Mouse (Mus musculus) ES-E14 (cell line): Measurements from ENCODE around the gene Sctr. TPM values are rescaled to one million over a fixed set of nuclear protein-coding genes. Genes with fewer than 3 reads are reported as not detected.

Source experiments
- DNase-seq: peaks from one replicate; pipeline ENCODE4 v3.0.0-alpha.2; 2013; ENCODE audit warnings: low read depth, low spot score
- H3K27ac ChIP-seq: 2 replicates; pipeline ENCODE4 v1.5.1; 2012; ENCODE audit warnings: low read depth, mild to moderate bottlenecking, low read length, moderate library complexity, mixed read lengths; ENCODE audit not compliant: poor library complexity, insufficient read depth, severe bottlenecking
- H3K36me3 ChIP-seq: 2 replicates; pipeline ENCODE4 v1.6.1; 2012; ENCODE audit warnings: mild to moderate bottlenecking, low read length, moderate library complexity, mixed read lengths; ENCODE audit not compliant: control insufficient read depth, poor library complexity, insufficient read depth, severe bottlenecking
- H3K4me1 ChIP-seq, 2 experiments: fragments of 150-350 bp in 1 of 2; sonication (generic) in 1 of 2; 2 replicates each; pipeline ENCODE4 v1.6.1; 2012; ENCODE audit warnings: low read length in 2 of 2, mild to moderate bottlenecking in 1 of 2, mixed read lengths in 1 of 2; ENCODE audit not compliant: control insufficient read depth in 2 of 2, insufficient read depth in 2 of 2, poor library complexity in 1 of 2
- H3K4me3 ChIP-seq, 2 experiments: fragments of 150-350 bp in 1 of 2; sonication (generic) in 1 of 2; 2 replicates each; pipeline ENCODE4 v1.5.1; 2012; ENCODE audit warnings: low read length in 2 of 2, low read depth in 1 of 2, mild to moderate bottlenecking in 1 of 2, mixed read lengths in 1 of 2; ENCODE audit not compliant: insufficient read depth in 1 of 2, poor library complexity in 1 of 2, severe bottlenecking in 1 of 2
- H3K9ac ChIP-seq: 2 replicates; pipeline ENCODE4 v1.6.1; 2012; ENCODE audit warnings: low read depth, mild to moderate bottlenecking, low read length, mixed read lengths; ENCODE audit not compliant: poor library complexity, insufficient read depth, severe bottlenecking
- H3K9me3 ChIP-seq: fragments of 150-350 bp; sonication (generic); 2 replicates; pipeline ENCODE4 v1.6.1; 2012; ENCODE audit warnings: low read depth, mild to moderate bottlenecking, low read length; ENCODE audit not compliant: control insufficient read depth, insufficient read depth
- CHD2 ChIP-seq: IDR thresholded peaks from 2 replicates; pipeline ENCODE4 v1.6.1; 2014; ENCODE audit warnings: mild to moderate bottlenecking, low read depth, low read length, inconsistent platforms
- HCFC1 ChIP-seq: IDR thresholded peaks from 2 replicates; pipeline ENCODE4 v1.6.1; 2012; ENCODE audit warnings: low read length, inconsistent platforms, borderline replicate concordance; ENCODE audit not compliant: insufficient read depth
- MAFK ChIP-seq: IDR thresholded peaks from 2 replicates; pipeline ENCODE4 v1.6.1; 2014; ENCODE audit warnings: mild to moderate bottlenecking, low read depth, low read length, inconsistent platforms; ENCODE audit not compliant: insufficient read depth
- ZC3H11A ChIP-seq: IDR thresholded peaks from 2 replicates; pipeline ENCODE4 v1.6.1; 2012; ENCODE audit warnings: low read depth, mild to moderate bottlenecking, inconsistent platforms, low read length, borderline replicate concordance
- ZNF384 ChIP-seq: IDR thresholded peaks from 2 replicates; pipeline ENCODE4 v1.6.1; 2012; ENCODE audit warnings: low read depth, low read length, inconsistent platforms
- in situ Hi-C, 2 experiments: fragments of 600-800 bp; cut with MboI; formaldehyde crosslinking; loops; one replicate each; pipeline ENCODE4 v1.15.1; 2025; ENCODE audit warnings: low sequenced_read_pairs in 2 of 2, inconsistent platforms in 1 of 2; ENCODE audit not compliant: unreplicated experiment in 2 of 2
- total RNA-seq: library from RNA; depleted of rRNA; stranded (reverse); fragments of 300-350 nt; gene quantifications from 2 replicates; pipeline ENCODE4 v1.2.3, GENCODE M21; 2012

The Sctr gene
- total RNA-seq, 1 experiment = 0.22 TPM

- Histone ChIP-seq H3K9ac (no peak overlapping the region), H3K9me3 (no peaks in the 10 kb centered on the region), H3K27ac (no peak overlapping the region), H3K4me3 (no peak overlapping the region), H3K36me3 (no peaks in the 10 kb centered on the region), H3K4me1 (peaks cover 0 to 5% of the 10 kb centered on the region in 2 experiments; a peak in 2 of 4 replicates)
- in situ Hi-C loops = no loop called here
- no peak for DNase-seq
- TF ChIP-seq CHD2 (no peak), MAFK (no peak), ZC3H11A (no peak), HCFC1 (no peak), ZNF384 (no peak)
These were observed 55.5 kb downstream of the Sctr start for GRCm38 (mm10) chr1:120062231-120062630.

- H3K36me3 ChIP-seq = peaks cover 4% of the 10 kb centered on the region; the same call in 1 of the 2 replicates
These were observed 57.5 kb downstream of the Sctr start for GRCm38 (mm10) chr1:120064036-120064682.

GRCm38 (mm10) chr1:120066159-120066558 lies 59.5 kb downstream of the Sctr start:
- Histone ChIP-seq H3K9me3 (no peaks in the 10 kb centered on the region), H3K9ac (no peak overlapping the region), H3K27ac (no peak overlapping the region), H3K36me3 (peaks cover 4% of the 10 kb centered on the region; the same call in 1 of the 2 replicates), H3K4me1 (peaks cover 0 to 6% of the 10 kb centered on the region in 2 experiments; a peak in 2 of 4 replicates), H3K4me3 (no peak overlapping the region)
- TF ChIP-seq ZC3H11A = no peak
- TF ChIP-seq CHD2 = no peak
- TF ChIP-seq ZNF384 = no peak
- no peak for TF ChIP-seq MAFK
- TF ChIP-seq HCFC1 = no peak
- DNase-seq = no peak
- in situ Hi-C loops = no loop called here

More at GRCm38 (mm10) chr1:120064036-120064682, 57.5 kb downstream of the Sctr start:
- Histone ChIP-seq H3K9ac (no peak overlapping the region), H3K9me3 (no peaks in the 10 kb centered on the region), H3K4me3 (no peak overlapping the region), H3K27ac (no peak overlapping the region), H3K4me1 (peaks cover 0 to 5% of the 10 kb centered on the region in 2 experiments; a peak in 2 of 4 replicates)
- in situ Hi-C loops = no loop called here
- no peak for TF ChIP-seq ZC3H11A
- DNase-seq = no peak

GRCm38 (mm10) chr1:120066625-120067024 lies 59.9 kb downstream of the Sctr start:
- Histone ChIP-seq H3K36me3 (peaks cover 4% of the 10 kb centered on the region; the same call in 1 of the 2 replicates), H3K4me3 (no peak overlapping the region), H3K9me3 (no peaks in the 10 kb centered on the region), H3K27ac (no peak overlapping the region), H3K9ac (no peak overlapping the region), H3K4me1 (peaks cover 0 to 6% of the 10 kb centered on the region in 2 experiments; a peak in 2 of 4 replicates)
- TF ChIP-seq CHD2 = no peak
- TF ChIP-seq MAFK = no peak
- TF ChIP-seq ZNF384 = no peak
- TF ChIP-seq HCFC1 = no peak
- no peak for TF ChIP-seq ZC3H11A
- DNase-seq = no peak
- in situ Hi-C loops = no loop called here

GRCm38 (mm10) chr1:120069120-120069519 lies 62.4 kb downstream of the Sctr start:
- no peak overlapping the region for H3K9ac ChIP-seq
- TF ChIP-seq CHD2 (no peak), MAFK (no peak), HCFC1 (no peak), ZC3H11A (no peak), ZNF384 (no peak)
- no peaks in the 10 kb centered on the region for H3K9me3 ChIP-seq
- in situ Hi-C loops = no loop called here
- H3K4me1 ChIP-seq = peaks cover 0 to 8% of the 10 kb centered on the region in 2 experiments; a peak in 2 of 4 replicates
- H3K27ac ChIP-seq = no peak overlapping the region
- DNase-seq = no peak
- peaks cover 4% of the 10 kb centered on the region; the same call in 1 of the 2 replicates for H3K36me3 ChIP-seq
- no peak overlapping the region for H3K4me3 ChIP-seq
